Mouse (Mus musculus) NIH3T3 (cell line): ENCODE measurements at regions not wholly inside any gene's neighbourhood (a gene's known extent, or its start where the extent isn't known, plus 50 kb on each side); places are given as distances from the start of the nearest gene placed in this dataset.
A peak's percentile ranks its signal among the peaks of the same experiment; 100 is the strongest.
"Not testable (repeated sequence)": the region's sequence is repeated elsewhere in the genome, so short reads cannot be mapped to it uniquely, and the experiment has no call there.

Experiments used
- DNase-seq: peaks from one replicate; pipeline ENCODE4 v3.0.0-alpha.2; 2012; ENCODE audit warnings: low read depth

DNA sequence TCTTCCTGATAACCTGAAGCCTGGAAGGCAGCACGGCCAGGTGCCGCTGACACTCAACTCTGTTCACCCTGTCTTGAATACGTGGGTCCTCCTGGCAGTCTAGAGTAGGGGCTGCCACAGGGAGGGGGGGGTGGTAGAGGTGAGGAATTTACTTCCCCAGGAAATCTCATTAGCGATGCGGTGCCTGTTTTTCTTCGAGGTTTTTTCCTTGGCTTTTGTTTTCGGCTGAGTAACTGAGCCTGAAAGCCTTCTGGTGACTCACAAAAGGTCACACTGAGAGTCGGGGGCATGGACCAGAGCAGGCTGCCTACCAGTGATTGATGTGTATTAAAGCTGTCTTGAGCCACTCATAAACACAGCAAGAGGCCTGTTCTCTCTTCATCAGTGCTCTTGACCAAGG is 181.1 kb upstream of the Pmfbp1 start:
- peak; percentile 8 for DNase-seq

DNA sequence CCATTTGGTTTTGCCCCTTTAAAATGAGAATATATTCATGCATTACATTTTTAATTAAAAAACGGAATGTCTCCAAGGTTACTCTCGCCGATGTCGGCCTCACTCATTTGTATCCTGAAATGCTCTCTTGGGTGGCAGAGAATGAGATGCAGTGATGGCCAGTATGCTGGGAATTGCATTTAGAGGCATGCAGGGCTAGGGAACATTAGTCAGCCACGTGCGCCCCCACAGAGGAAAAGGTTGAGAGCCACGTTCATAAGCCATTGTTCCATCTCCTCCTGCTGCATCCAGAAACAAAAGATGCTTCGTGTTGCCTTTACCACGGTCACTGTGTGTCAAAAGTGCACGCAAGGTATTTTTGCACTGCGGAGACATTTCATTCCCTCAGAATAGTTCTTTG is 172.9 kb upstream of the Pmfbp1 start:
- DNase-seq, result no peak

DNA sequence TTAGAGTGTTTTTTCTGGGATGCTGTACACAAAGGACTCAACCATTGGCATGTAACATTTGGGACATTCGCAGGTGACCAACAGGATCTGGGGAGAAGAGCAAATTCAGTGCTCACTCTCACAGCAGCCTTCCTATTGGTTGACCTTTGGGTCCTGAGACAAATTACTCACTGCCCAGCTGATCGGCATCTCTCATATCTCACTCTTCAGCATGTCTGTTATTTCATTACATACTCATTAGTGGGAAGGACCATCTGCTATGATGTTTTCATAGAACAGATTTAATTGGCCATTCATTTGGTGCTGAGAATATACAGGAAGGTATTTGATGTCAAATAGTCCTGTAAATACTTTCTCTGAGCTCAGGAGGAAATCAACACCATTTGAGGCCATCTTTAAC is 170.5 kb upstream of the Pmfbp1 start:
- DNase-seq, result no peak

DNA sequence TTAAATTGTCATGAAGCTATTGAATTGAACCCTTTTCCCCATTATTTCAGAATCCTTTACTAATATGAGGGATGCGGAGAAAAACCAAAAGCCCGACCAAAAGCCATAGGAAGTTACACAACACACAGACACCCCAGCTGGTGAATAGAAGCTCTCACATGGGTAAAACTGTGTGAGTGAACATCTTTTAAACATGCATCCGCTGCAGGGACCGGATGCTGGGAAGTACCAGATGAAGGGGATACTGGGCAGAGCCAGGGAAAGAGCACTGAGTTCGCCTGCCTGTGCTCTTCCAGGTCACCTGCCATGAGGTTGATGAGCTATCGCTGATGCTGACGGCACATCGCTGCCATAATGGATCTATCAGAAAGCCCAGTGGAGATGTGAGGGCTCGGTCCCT is 169.6 kb upstream of the Pmfbp1 start:
- no peak for DNase-seq

DNA sequence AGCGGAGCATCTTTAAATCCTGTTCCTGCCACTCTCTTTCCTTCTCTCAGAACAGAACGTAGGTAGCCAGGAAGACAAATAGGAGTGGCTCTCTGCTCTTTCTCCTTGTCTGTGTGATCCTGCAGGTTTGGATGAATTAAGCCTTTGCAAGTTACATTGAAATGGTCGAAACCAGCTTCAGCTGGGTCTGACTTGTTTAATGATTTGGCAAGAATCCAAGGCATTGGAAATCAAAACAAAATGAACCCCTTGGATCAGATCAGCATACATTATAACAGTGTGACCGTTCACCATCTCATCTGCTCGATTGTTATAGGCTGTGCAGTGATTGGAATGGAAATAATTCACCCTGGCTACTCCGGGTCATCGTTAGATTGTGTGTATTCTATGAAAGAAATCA is 157.6 kb upstream of the Pmfbp1 start:
- DNase-seq, result no peak

DNA sequence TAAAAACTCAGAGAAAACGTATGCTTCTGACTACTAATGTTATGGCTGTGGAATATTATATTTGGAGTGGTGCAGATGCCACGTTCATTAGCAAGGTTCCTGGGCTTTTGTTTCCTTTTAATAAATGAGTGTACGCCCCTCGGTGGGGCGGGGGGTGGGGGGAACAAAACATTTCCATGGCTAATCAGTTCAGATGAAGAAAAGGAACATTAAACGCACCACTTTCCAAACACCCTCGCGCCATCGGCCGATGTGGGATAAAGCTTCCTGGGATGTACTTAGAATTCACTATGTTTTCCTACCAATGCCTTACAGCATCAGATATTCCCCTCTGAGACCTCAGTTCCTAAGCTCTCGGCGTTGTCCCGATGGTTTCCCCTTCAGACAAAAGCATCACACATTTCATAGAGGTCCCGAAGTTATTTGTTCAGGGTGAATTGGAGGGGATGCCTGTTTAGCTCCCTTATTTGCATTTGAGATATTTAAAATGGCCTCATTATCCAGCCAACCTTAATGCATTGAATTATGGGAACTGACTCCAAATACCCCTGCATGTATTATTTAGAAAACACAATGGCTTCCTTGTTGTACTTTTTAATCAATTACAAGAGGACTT is 155.5 kb upstream of the Pmfbp1 start:
- DNase-seq, result no peak

DNA sequence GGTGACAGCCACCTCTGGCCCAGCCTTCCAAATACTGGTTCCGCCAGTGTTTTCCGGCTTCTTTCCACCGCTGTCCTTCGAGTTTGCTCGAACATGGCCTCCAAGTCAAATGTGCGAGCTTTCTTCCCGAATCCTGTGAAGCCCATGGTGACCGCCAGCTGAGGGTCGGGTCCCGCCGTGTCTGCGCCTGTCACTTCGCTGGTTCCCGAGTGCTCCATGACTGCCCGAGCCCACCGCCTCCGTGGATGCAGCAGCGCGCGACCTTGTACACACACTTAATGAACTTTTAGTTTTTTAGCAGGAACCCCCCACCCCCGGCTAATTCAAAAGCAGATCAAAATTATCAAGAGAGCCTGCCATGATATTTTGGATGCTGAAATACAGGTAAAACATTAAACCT is 153.2 kb upstream of the Pmfbp1 start:
- not testable (repeated sequence) for DNase-seq

DNA sequence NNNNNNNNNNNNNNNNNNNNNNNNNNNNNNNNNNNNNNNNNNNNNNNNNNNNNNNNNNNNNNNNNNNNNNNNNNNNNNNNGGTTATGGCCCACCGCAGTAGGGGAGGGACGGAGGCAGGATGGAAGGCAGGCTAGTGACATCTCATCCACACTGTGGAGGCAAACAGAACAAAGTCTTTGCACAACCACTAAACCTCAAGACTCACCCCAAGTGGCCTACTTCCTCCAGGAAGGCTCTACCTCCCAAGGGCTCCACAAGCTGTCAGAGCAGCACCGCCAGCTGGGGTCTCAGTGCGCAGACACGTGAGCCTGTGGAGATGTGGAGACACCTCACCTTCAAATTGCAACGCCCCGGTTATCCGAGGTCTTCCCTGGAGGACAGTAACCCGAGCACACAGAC is 138.7 kb upstream of the Pmfbp1 start:
- no peak for DNase-seq

DNA sequence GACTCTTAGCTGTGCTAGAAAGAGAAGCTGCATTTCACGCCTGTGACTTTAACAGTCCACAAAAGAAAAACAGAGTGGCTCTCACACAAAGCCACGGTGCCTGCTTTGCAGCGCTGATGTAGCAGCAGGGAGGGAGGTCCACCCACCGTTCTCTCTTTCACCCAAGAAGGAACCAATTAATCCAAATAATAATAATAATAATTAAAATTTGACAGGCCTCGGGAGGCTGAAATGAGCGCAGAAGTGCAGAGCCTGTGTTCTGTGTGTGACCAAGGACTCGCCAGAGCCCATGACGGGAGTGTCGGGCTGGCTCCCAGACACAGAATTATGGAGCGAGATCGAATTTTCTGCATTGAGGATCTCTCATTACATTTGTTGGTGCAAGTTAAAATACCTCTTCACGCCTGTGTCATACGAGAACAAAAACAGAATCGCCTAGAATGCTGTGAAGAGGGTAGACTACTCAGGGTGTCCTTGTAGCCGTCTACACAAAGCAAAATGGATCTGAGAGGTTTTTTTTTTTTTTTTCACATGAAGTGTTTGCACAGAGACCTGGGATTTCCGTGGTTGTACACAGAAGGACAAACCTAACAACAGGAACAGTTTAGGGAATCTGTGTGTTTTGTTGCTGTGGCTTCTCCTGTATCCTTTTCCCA is 134.3 kb upstream of the Pmfbp1 start:
- no peak for DNase-seq

DNA sequence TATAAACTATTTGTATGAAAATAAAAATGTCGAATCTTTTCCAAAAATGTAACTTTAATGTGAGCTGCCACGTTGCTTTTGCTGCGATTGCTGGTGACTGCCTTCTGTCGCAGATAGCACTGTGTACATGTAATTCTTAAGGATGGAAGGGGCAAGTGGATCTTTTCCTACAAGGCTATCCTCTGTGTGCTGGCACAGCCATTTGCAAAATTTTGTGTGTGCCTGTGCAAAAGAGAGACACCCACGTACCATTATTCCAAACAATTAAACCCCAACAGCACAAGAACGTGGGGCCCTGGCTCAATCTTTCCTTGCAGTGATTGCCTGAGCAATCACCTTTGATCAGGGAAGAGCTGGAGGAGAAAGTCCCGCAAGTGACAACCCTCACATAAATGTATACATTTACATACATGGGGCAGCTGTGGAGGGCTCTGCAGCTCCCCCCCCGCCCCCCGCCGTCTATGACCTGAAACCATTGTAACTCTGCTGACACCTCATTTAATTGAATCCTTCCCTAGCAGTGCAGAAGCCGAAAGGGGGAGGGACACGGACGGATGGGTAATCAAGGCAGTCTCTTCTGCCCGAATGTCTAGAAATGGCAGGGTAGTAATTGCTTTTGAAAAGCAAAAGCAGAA is 133.6 kb upstream of the Pmfbp1 start:
- DNase-seq, result no peak

DNA sequence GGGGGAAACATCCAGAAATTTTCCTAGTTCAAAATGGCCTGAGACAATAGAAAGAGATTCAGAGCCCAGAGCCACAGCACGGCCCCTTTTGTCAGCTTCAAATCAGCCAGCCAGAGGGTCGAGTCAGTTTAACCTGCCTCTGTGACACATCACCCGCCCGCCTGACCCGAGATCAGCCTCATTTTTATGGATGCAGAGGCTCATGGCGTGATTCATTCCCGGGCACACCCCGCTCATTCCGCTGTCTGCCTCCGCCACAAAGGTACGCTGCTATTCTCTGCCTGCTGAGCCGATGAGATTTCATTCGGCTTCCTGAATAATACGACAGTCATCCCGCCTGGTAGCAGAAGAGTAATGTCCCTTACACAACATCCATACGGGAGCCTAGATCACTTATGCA is 132.9 kb upstream of the Pmfbp1 start:
- no peak for DNase-seq

DNA sequence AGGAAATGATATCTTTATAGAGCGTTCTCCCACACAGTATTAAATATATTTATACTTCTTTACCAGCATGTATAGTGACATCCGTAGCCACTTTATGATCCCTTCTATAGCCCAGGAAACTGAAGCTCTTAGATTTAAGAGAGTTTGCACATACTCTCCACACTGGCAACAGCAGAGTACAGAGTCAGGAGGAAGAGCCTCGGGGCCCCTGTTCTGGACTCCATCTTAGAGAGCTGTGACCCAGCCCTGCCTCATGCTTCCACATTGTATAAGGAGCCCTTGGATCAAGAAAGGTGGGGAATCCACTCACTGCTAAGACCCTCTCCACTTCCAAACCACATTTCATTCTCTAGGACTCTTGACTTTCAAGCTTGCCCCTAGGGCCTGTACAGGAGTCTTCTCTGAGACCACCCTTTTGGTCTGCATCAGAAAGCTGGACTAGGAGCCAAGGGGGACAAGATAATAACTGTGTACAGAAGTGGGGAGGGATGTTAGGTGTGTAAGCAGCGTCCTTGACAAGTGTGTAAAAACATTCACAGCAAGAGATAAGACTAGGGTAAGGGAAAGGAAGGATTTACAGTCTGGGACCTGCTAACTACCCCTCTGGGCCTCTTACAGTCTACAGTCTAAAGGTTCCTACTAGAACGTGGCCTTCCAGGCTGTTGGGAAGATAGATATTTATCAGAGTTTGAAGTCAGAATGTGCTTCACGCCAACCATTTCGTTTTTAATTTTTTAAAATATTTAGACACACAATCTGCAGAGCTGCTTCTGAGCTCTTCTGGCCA is 132.1 kb upstream of the Pmfbp1 start:
- no peak for DNase-seq

DNA sequence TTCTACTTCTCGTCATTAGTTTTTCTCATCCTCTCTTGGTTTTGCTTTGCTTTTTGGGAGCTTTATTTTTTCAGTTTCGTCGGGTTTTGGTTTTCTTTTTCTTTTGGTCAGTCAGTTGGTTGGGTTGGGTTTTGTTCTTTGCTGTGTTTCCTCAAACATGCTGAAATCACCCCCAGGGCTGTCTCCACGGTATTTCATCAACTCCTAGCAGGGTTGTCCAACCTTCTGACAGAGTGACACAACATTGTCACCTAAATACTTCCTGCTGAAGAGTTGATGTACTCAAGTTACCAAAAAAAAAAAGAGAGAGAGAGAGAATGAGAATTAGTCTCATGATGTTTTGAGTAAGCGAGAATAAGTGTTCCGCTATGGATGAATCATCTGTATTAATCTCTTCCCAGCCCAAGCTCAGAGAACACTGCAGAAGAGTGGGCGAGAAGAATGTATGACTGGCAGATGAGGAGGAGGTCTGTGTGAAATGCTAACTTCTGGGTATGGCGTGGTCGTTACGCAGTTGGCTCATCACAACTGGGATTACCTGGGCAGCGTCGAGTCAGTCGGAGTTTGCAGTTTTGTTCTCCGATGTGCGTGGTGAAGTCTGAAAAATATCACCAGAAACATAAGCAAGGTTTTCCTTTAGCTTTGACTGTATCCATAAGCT is 130.5 kb upstream of the Pmfbp1 start:
- no peak for DNase-seq

DNA sequence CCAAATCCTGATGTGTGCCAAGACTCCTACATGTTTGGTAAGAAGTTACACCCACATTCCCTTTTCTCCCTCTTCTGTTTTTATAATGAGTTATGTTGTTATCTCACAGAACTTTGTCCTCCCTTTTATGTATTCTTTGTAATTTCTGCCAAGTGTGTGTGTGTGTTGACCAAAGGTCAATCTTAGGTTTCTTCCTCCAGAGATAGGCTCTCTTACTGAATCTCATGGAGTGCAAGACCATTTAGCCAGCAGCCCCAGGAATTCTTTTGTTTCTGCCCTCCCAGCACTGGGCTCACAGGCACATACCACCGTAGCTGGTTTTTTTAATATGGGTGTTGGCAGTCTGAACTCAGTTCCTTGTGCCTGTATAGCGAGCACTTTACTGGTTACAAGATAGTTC is 119.8 kb upstream of the Pmfbp1 start:
- DNase-seq, result no peak

DNA sequence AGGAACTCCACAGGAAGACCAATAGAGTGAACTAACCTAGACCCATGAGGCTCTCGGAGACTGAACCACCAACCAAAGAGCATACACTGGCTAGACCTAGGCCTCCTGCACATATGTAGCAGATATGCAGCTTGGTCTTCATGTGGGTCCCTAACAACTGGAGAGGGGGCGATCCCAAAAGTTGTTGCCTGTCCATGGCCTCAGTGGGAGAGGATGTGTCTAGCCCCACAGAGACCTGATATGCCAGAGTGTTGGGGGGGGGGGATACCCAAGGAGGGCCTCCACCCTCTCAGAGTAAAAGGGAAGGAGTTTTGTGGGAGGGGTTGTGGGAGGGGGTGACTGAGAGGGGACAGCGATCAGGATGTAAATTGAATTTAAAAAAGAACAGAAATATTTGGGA is 108.9 kb upstream of the Pmfbp1 start:
- no peak for DNase-seq

DNA sequence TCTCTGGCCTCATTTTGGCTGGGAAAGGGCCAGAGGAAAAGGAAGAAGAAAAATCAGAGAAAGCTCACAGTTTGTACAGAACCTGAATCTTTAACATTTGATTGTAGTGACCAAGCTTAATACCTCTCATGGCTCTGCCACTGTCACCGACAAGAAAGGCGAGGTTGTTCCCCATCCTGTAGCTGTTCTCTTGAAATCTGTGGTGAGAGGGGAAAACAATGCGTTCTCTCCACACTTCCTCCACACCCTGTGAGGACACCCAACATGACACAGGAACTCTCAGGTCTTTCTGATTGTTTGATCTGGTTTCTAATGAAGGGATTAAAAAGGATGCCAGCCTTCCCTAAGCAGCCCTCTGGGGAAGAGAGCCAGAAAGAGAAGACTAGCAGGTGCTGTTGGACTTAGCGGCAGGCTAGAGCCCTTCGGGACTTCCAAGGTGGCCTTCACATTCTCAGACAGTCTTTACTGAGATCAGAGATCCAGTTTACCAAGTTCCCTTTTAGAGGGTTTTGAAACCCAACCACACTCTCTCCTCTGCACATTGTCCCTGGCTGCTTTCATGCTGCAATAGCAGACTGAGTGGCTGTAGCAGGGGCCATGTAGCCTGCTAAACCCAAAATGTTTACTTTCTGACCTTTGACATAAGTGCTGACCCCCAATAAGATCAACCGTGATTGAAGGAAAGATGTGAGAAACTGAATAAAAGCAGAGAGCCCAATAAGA is 98.5 kb upstream of the Pmfbp1 start:
- DNase-seq, result no peak

DNA sequence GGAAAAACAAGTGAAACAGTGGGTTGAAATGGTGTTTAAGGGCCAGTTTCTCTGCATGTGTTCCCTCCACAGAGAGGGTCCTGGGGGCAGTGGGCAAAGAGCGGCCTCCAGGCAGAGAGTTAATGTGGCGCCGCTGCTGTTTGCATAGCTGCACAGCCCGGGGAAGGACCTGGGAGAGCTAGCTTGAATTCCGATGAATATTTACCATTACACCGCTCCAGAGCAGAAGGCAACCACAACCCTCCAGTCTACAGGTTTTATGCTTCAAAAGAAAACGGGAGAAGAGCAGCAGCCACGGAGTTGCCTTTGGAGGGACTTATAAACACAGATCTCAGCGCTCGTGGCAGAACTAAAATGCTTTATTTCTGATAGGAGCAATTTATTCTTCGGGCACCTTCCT is 94.2 kb upstream of the Pmfbp1 start:
- no peak for DNase-seq

DNA sequence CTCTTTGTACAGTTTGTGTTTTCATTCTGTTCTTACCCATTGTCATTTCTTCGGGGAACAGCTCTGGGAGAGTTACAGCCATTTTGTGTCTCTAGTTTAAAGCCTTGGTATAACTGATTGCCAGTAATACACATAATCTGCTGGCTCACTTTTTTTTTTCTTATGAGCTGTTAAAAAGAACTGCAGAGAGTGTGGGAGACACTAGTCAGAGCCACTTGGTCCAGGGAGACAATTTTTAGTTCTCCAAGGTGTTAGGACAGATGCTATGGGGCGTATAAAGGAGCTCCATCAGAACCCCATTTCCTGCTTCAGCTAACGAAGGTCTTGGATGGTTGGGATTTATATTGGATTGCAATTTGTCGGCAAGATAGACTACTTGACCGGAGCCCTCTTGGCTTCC is 93.6 kb upstream of the Pmfbp1 start:
- no peak for DNase-seq

DNA sequence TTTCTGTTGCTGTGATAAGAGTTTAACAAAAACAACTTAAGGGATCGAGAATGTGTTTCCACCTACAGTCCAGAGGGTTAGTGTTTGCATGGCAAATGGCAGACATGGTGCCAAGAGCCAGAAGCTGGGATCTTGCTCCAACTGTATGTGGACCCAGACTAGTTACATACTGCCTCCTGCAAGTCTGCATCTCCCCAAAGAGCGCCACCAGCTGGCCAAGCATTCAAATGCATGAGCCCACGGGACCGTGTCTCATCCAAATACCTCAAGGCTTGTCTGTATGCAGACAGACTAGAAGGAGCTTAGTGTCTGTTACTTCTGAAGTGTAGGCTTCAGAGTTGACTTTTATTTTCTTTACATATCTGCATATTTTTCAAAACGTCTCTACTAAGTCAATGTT is 85.9 kb upstream of the Pmfbp1 start:
- peak; percentile 22 for DNase-seq

DNA sequence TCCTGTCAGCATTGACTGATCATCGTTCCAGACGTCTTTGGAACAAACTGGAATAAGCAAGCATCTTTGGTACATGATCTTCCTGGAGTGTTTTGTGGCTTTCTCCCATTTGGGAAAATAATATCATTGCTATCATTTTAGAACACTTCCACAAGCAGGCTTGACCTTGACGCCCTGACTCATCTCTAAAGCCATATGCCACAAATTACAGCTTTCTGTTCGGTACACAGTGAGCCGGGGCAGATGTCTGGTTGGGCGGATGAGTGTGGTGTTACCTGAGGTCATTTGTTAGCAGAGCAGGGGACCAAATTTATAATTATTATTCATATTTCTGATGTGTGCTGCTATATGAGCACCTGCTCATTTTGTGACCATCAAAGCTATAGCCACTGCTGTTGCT is 83.3 kb upstream of the Pmfbp1 start:
- no peak for DNase-seq

DNA sequence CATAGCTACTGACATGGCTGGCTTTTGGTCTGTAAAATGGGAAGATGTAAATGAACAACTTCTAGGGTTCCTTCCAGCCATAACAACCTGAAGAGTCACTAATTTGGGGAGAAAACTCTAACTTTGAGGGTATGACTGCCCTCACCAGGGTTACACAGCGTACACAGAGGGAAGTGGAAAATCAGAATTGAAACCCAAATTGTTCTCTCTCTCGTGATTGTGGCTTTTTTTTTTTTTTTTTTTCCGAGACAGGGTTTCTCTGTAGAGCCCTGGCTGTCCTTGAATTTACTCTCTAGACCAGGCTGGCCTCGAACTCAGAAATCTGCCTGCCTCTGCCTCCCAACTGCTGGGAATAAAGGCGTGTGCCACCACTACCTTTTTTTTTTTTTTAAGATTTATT is 80.4 kb upstream of the Pmfbp1 start:
- no peak for DNase-seq

DNA sequence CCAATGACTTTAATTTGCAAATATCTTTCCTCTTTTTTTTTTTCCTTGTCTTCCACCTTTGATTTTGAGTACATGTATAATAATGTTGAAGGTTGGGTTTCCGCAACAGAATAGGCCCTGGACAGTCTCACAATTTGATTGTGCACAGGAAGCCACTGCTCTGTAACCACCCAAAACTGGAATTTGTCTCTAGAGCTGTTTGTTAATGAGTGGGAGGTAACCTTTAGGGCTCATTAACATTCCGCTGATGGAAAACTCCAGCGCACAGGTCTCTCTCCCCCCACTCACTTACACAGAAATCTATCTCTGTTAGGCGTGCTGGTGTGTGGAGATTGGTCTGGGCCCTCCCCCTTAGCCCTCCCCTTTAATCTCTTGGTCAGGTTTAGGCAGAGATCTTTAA is 78.5 kb upstream of the Pmfbp1 start:
- no peak for DNase-seq
